Mouse (Mus musculus): ENCODE results near the gene Tpm3.

- TF ChIP-seq POLR2A (IDR thresholded peaks at IDR 0.05; ENCODE audit: insufficient read depth, low read length) (no peak), CTCF (IDR thresholded peaks at IDR 0.05; ENCODE audit: low read depth, low read length) (no peak)
Measured at GRCm38 (mm10) chr3:90133331-90133730, 60.9 kb downstream of the Tpm3 start.
